Mouse (Mus musculus) megakaryocyte, embryonic 14.5 days (primary cell): Measurements from ENCODE around the gene C1qtnf5.

ENCODE experiments used
- FLI1 ChIP-seq: IDR thresholded peaks from 2 replicates; pipeline ENCODE4 v1.6.1; 2012; ENCODE audit warnings: low read length, inconsistent platforms, mixed read lengths
- GATA1 ChIP-seq: IDR thresholded peaks from 3 replicates; pipeline ENCODE4 v1.6.1; 2012; ENCODE audit warnings: mixed read lengths, low read length, inconsistent platforms, borderline replicate concordance

GRCm38 (mm10) chr9:44104881-44105280 lies 2.2 kb upstream of the C1qtnf5 start:
- no peak for TF ChIP-seq GATA1
- no peak for TF ChIP-seq FLI1
